17 mouse cellular contexts compared by ENCODE assay signal in genomic region chr11:113553605-113554004, GRCm38 (mm10).
DNase-seq lines count a peak whose midpoint lies in the region; ATAC-seq lines count a peak whose summit lies in the region.
"Had no signal": no experiment of that assay in that cellular context is flagged by ENCODE, and none has a peak within 500 bp of the region (broad histone marks: within the 10 kb centered on the region; RNA-seq: fewer than 3 reads in every experiment).

No protein-coding gene starts in this region.

- WGBS in forebrain, embryonic 15.5 days: 63% methylated on average over 13 of the region's 13 CpGs
- 70% methylated on average over 13 of the region's 13 CpGs for WGBS in midbrain, embryonic 15.5 days

- intact Hi-C loops in left cerebral cortex, postnatal 25 days (cut with DNase I): no loop called here

- no peaks in the 10 kb centered on the region for H3K9me3 ChIP-seq in forebrain, embryonic 15.5 days
- H3K9me3 ChIP-seq in midbrain, embryonic 15.5 days: no peaks in the 10 kb centered on the region
- H3K9me3 ChIP-seq: embryonic facial prominence, embryonic 10.5 days; limb, embryonic 10.5 days; liver, embryonic 12.5 days; lung, embryonic 15.5 days; stomach, embryonic 15.5 days had no signal

- H3K4me1 ChIP-seq in forebrain, embryonic 15.5 days: peaks cover 37% of the 10 kb centered on the region
- peaks cover 20% of the 10 kb centered on the region for H3K4me1 ChIP-seq in midbrain, embryonic 15.5 days
- H3K4me1 ChIP-seq: lung, embryonic 15.5 days had no signal

- peak; percentile 38 for ATAC-seq in forebrain, embryonic 15.5 days (replicated peaks)
- ATAC-seq in midbrain, embryonic 15.5 days (replicated peaks): peak; percentile 47; the same call in 1 of the 2 replicates
- ATAC-seq: liver, embryonic 12.5 days had no signal

- peak; percentile 34 to 57 for DNase-seq in cerebellum, postnatal 10 days
- no peak for DNase-seq in cerebellum, adult 8-10 months
- peak; percentile 38 to 52 for DNase-seq in left cerebral cortex, postnatal 25 days (ENCODE audit: low spot score in 2 of 2)
- DNase-seq in left cerebral cortex, adult 8-10 months (ENCODE audit: low spot score in 2 of 2): no peak
- DNase-seq in ovary, postnatal 36 days (ENCODE audit: low spot score): no peak
- no peak for DNase-seq in gastrocnemius, postnatal 10 days
- DNase-seq: heart, adult 11 months; kidney, adult 9 months had no signal

- H3K4me3 ChIP-seq in forebrain, embryonic 15.5 days: no peak overlapping the region
- H3K4me3 ChIP-seq in midbrain, embryonic 15.5 days: no peak overlapping the region
- H3K4me3 ChIP-seq: embryonic facial prominence, embryonic 10.5 days; erythroblast, embryonic 14.5 days; limb, embryonic 10.5 days; liver, embryonic 12.5 days; lung, embryonic 15.5 days; myocyte; stomach, embryonic 15.5 days had no signal

- H3K27me3 ChIP-seq in forebrain, embryonic 15.5 days: no peaks in the 10 kb centered on the region
- H3K27me3 ChIP-seq in midbrain, embryonic 15.5 days (replicated peaks): no peaks in the 10 kb centered on the region
- H3K27me3 ChIP-seq: liver, embryonic 12.5 days; lung, embryonic 15.5 days; stomach, embryonic 15.5 days had no signal

- peak overlapping the region; percentile 86 for H3K27ac ChIP-seq in forebrain, embryonic 15.5 days (replicated peaks)
- H3K27ac ChIP-seq in midbrain, embryonic 15.5 days: peak overlapping the region; percentile 64
- H3K27ac ChIP-seq: embryonic facial prominence, embryonic 10.5 days; limb, embryonic 10.5 days; liver, embryonic 12.5 days; lung, embryonic 15.5 days; stomach, embryonic 15.5 days had no signal

- H3K36me3 ChIP-seq in forebrain, embryonic 15.5 days: no peaks in the 10 kb centered on the region
- no peaks in the 10 kb centered on the region for H3K36me3 ChIP-seq in midbrain, embryonic 15.5 days (replicated peaks)
- H3K36me3 ChIP-seq: limb, embryonic 10.5 days; lung, embryonic 15.5 days; stomach, embryonic 15.5 days had no signal

- H3K4me2 ChIP-seq in forebrain, embryonic 15.5 days (replicated peaks): no peak overlapping the region
- H3K4me2 ChIP-seq in midbrain, embryonic 15.5 days: no peak overlapping the region
- H3K4me2 ChIP-seq: liver, embryonic 12.5 days; lung, embryonic 15.5 days; stomach, embryonic 15.5 days had no signal

- no peak overlapping the region for H3K9ac ChIP-seq in forebrain, embryonic 15.5 days (replicated peaks)
- no peak overlapping the region for H3K9ac ChIP-seq in midbrain, embryonic 15.5 days
- H3K9ac ChIP-seq: liver, embryonic 12.5 days; lung, embryonic 15.5 days; stomach, embryonic 15.5 days had no signal

Comparison
In these comparisons a context has a peak if more than half of its experiments do, and no peak if none do; other contexts are left out.
1. DNase-seq: peak in cerebellum, postnatal 10 days (2 of 2) and left cerebral cortex, postnatal 25 days (2 of 2); none in cerebellum, adult 8-10 months (single experiment), left cerebral cortex, adult 8-10 months (0 of 2), ovary, postnatal 36 days (single experiment) and gastrocnemius, postnatal 10 days (single experiment).